Mouse (Mus musculus): ENCODE data around the gene Ulk1. TPM values are rescaled to one million over a fixed set of nuclear protein-coding genes. Genes with fewer than 3 reads are reported as not detected.
A peak's percentile ranks its signal among the peaks of the same experiment; 100 is the strongest.
"Not testable (repeated sequence)": the region's sequence is repeated elsewhere in the genome, so short reads cannot be mapped to it uniquely, and the experiment has no call there.

Gene Ulk1
- total RNA-seq (2021), result 10 to 100 TPM; 49.1 to 70.6 TPM
- long read RNA-seq, experiment 1, full-length matches to known transcripts, result 29 of 72 reads
- long read RNA-seq, experiment 1, partial matches to known transcripts, result 39 of 72 reads
- long read RNA-seq, experiment 1, other reads (novel, unspliced or antisense), result 4 of 72 reads
- long read RNA-seq, experiment 2, full-length matches to known transcripts, result 30 of 78 reads
- long read RNA-seq, experiment 2, partial matches to known transcripts, result 22 of 78 reads
- long read RNA-seq, experiment 2, other reads (novel, unspliced or antisense), result 26 of 78 reads

GRCm38 (mm10) chr5:110809667-110810325 lies at the start of gene Ulk1:
Gene Ulk1, minus strand, starts transcription at chr5:110810097.
- DNase-seq, result peak; percentile 100
- no peak for TF ChIP-seq CTCF (IDR thresholded peaks at IDR 0.05)
- Histone ChIP-seq H3K27ac (peak within 1 kb of the TSS; percentile 97), H3K4me3 (peak within 1 kb of the TSS; percentile 96)
- intact Hi-C loops (cut with DNase I), result loop anchor here (5.0 kb wide), 1 partner anchor 37 kb away; the partner anchor contains the start of gene Ep400

GRCm38 (mm10) chr5:110859013-110859650 lies 49.2 kb upstream of the Ulk1 start:
- peak overlapping the region; percentile 67 for H3K4me3 ChIP-seq
- TF ChIP-seq CTCF (IDR thresholded peaks at IDR 0.05), result no peak
- intact Hi-C loops (cut with DNase I), result no loop called here
- DNase-seq, result peak; percentile 73
- H3K27ac ChIP-seq, result peak overlapping the region; percentile 90

DNA sequence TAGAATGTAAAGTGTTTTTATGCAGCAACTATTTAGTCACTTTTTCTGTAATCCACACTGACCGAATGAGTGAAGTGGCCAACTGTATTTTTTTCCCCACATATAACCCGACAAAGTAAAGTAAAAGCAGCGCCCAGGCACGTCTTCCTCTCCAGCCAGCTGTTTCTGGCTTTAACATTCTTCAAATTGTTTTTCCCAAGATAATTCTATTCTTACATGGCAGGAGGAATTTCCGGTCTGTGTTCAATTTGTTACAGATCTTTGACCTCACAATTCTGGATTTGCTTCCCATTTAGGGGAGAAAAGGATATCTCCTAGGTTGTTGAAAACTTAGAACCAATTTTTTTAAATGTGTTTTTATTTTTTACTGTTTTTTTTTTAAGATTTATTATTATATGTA lies 47.2 kb upstream of the Ulk1 start:
- intact Hi-C loops (cut with DNase I), result no loop called here
- no peak for TF ChIP-seq CTCF (IDR thresholded peaks at IDR 0.05)
- DNase-seq, result no peak
- Histone ChIP-seq H3K4me3 (no peak overlapping the region; the same call in 1 of the 2 replicates), H3K27ac (peak overlapping the region; percentile 90)

- no peak for DNase-seq
- Histone ChIP-seq H3K27ac (no peak overlapping the region), H3K4me3 (no peak overlapping the region)
- intact Hi-C loops (cut with DNase I), result no loop called here
- peak; percentile 38 for TF ChIP-seq CTCF (IDR thresholded peaks at IDR 0.05)
Observed at GRCm38 (mm10) chr5:110852990-110853389, 43.1 kb upstream of the Ulk1 start.

DNA sequence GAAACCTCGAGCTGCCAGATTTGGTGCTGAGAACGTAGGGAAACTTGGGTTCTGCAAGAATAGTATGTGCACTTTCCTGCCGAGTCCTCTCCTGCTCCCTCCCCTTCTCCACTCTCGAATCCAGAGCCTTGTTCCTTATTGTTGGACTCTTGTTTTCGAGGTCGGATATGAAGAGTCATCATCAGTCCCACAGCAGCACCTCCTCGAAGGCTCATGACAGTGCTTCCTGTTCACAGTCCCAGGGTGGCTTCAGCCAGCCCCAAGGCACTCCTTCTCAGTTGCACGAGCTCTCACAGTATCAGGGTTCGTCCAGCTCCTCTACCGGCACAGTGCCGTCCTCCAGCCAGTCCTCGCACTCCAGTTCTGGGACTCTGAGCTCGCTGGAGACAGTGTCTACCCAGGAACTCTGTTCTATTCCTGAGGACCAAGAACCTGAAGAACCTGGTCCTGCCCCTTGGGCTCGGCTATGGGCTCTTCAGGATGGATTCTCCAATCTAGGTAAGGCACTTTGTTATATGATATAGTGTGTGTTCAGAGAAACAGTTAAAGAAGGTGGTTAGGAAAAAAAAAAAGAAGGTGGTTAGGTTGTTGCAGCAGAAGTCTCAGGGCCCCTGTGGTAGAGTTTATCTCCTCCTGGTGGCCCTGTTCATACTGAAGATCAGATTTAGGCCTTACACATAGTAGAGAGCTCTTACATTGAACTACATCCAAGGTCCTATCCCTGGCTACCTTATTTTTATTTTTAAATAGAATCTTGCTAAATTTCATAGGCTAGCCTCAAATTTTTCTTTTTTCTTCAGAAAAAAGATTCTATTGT lies 31.4 kb upstream of the Ulk1 start:
- Histone ChIP-seq H3K4me3 (no peak overlapping the region), H3K27ac (no peak overlapping the region)
- no peak for TF ChIP-seq CTCF (IDR thresholded peaks at IDR 0.05)
- DNase-seq, result peak; percentile 19
- intact Hi-C loops (cut with DNase I), result loop anchor here (5.0 kb wide), 1 partner anchor 416 kb away; no protein-coding TSS in a partner anchor

DNA sequence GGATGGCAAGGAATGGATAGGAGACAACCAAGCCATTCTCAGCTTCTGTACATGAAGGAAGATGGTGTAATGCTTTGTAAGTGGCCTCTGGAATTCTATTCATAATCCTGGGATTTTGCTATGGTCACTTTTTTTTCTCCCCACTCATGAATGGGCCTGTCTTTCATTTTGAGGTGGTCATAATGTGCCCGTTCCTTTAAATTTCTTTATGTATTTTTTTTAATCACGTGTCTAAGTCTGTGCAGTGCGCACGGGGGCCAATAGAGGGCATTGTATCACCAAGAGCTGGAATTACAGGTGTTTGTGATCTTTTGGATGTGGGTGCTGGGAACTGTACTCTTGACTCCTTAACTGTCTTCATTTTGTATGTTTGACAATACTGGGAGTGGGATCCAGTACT lies 30.6 kb upstream of the Ulk1 start:
- DNase-seq, result peak; percentile 27
- intact Hi-C loops (cut with DNase I), result loop anchor here (5.0 kb wide), 1 partner anchor 417 kb away; no protein-coding TSS in a partner anchor
- Histone ChIP-seq H3K4me3 (peak overlapping the region; percentile 90), H3K27ac (peak overlapping the region; percentile 65)
- TF ChIP-seq CTCF (IDR thresholded peaks at IDR 0.05), result peak; percentile 66

DNA sequence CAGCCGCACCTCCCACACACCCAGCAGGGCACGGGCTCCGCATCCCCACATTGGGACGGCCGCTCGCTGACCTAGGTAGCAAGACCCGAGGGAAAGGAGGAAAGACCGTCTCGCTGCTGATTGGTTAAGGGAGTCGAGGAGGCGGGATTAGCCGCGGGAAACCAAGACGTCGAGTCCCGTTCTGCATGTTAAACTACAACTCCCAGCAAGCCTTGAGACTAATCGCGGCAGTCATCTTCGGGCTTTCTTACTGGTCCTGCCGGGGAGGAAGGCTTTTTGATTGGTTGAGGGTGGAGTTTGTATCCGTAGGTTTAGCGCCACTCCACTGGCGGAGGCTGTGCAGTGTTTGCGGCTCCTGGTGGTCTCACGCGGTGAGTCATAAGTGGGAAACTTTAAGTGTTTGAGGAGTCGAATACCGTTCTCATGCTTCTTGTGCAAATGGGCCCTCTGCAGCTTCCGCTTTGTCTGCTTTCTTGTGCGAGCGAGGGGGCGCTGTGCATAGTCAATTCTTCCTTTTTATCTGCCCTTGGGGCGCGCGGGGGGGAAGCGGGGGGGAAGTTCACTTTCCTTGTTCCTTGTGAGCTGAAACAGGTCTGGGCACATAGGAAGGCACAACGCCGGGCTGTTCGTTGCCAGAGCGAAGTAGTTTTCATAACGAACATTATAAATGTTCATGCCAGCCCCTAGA lies 29.9 kb upstream of the Ulk1 start, which contains the start of the genes Hscb and Chek2:
Gene Hscb, minus strand, starts transcription at position 100 of the 688 bp plus-strand sequence.
Gene Chek2, plus strand, starts transcription at position 302 of the 688 bp plus-strand sequence.
- Histone ChIP-seq H3K4me3 (peak within 1 kb of the TSS; percentile 90), H3K27ac (peak within 1 kb of the TSS; percentile 90)
- peak; percentile 97 for DNase-seq
- intact Hi-C loops (cut with DNase I), result loop anchor here (2.0 to 5.0 kb wide), 4 partner anchors 27 to 417 kb away; partner anchors contain the start of gene Pus1
- TF ChIP-seq CTCF (IDR thresholded peaks at IDR 0.05), result peak; percentile 54

DNA sequence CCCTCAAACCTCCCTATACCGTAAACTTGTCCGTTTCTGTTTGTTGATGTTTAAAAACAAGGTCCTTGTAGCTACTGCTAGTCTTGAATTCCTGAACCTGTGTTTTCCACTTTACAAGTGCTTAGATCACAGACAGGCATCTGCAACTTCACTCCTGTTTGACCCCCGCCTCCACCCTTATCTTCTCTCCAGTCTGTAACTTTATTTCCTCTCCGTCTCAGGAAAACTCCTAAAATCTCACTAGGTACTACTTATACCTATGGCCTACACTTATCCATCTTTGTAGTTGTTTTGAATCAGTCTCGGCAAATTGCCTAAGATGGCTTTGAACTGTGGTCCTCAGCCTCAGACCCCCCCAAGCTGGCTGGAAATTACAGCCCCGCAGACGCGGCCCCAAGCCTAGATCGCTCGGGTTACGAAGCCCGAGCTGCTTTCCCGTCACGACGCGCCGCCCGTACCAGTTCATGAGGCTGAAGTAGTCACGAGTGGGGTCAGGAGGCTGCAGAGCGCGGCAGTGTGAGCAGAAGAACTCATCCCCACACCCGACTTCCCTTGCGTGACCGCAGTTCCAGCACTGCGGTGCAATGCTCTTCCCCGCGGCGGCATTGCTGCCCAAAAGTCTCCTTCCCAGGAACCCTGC lies 29.3 kb upstream of the Ulk1 start:
- peak overlapping the region; percentile 90 for H3K27ac ChIP-seq
- intact Hi-C loops (cut with DNase I), result loop anchor here (2.0 to 5.0 kb wide), 3 partner anchors 26 to 83 kb away; partner anchors contain the start of gene Pus1
- peak overlapping the region; percentile 90 for H3K4me3 ChIP-seq
- DNase-seq, result no peak
- no peak for TF ChIP-seq CTCF (IDR thresholded peaks at IDR 0.05)

GRCm38 (mm10) chr5:110838016-110838415 lies 28.1 kb upstream of the Ulk1 start:
- not testable (repeated sequence) for H3K4me3 ChIP-seq, H3K27ac ChIP-seq, DNase-seq
- intact Hi-C loops (cut with DNase I), result loop anchor here (2.0 to 5.0 kb wide), 3 partner anchors 25 to 84 kb away; partner anchors contain the start of gene Pus1

DNA sequence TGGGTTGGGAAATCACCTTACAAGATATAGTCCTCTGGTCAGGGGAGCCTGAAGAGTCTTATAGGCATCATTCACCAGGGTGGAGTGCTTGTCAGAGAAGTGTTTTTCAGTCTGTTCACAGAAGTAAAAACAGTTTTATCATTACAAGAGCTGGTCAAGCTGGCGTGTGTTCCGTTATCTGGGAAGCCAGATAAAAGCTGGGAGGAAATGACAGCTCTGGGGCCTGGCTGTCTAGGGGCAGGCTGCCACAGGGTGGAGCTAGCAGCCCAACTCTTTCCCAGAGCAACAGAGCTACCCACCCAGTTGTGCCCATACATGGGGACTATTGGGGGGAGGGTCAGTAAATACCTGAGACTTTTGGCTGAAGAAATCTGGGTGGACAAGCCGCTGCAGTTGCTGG lies 26.1 kb upstream of the Ulk1 start:
- peak; percentile 66 for DNase-seq
- intact Hi-C loops (cut with DNase I), result loop anchor here (5.0 kb wide), 1 partner anchor 86 kb away; no protein-coding TSS in a partner anchor
- TF ChIP-seq CTCF (IDR thresholded peaks at IDR 0.05), result peak; percentile 75
- Histone ChIP-seq H3K4me3 (no peak overlapping the region), H3K27ac (peak overlapping the region; percentile 17; the same call in 1 of the 2 replicates)

Measured in gastrocnemius, adult 2 months (tissue).